Comparison of ENCODE assay signal across 15 mouse cellular contexts in genomic region chr17:26959815-26960214, GRCm38 (mm10).
"Had no signal": no experiment of that assay in that cellular context is flagged by ENCODE, and none has a peak within 500 bp of the region (broad histone marks: within the 10 kb centered on the region; RNA-seq: fewer than 3 reads in every experiment).

No protein-coding gene starts in this region.

- H3K4me3 ChIP-seq: neural tube, embryonic 13.5 days; neural tube, embryonic 15.5 days; stomach, embryonic 15.5 days had no signal

- H3K27me3 ChIP-seq: neural tube, embryonic 13.5 days; neural tube, embryonic 15.5 days; stomach, embryonic 15.5 days had no signal

- H3K9ac ChIP-seq: neural tube, embryonic 13.5 days; neural tube, embryonic 15.5 days; stomach, embryonic 15.5 days had no signal

- H3K4me1 ChIP-seq: stomach, embryonic 15.5 days had no signal

- H3K9me3 ChIP-seq: neural tube, embryonic 13.5 days; neural tube, embryonic 15.5 days; stomach, embryonic 15.5 days had no signal

- H3K27ac ChIP-seq: neural tube, embryonic 13.5 days; neural tube, embryonic 15.5 days; stomach, embryonic 15.5 days; stomach, postnatal 0 days had no signal

- DNase-seq: retina, postnatal 1 day; right cerebral cortex, adult 18-20 months; right cerebral cortex, postnatal 14 days; right cerebral cortex, postnatal 25 days; spleen, adult 18-20 months; thymus, adult 18-20 months; thymus, adult 2 months; thymus, postnatal 14 days; thymus, postnatal 25 days; thymus, postnatal 36 days; thymus, postnatal 4 days had no signal

- H3K4me2 ChIP-seq: neural tube, embryonic 13.5 days; neural tube, embryonic 15.5 days; stomach, embryonic 15.5 days had no signal
